Mouse (Mus musculus): ENCODE results near the gene Crcp.

Crcp gene

DNA sequence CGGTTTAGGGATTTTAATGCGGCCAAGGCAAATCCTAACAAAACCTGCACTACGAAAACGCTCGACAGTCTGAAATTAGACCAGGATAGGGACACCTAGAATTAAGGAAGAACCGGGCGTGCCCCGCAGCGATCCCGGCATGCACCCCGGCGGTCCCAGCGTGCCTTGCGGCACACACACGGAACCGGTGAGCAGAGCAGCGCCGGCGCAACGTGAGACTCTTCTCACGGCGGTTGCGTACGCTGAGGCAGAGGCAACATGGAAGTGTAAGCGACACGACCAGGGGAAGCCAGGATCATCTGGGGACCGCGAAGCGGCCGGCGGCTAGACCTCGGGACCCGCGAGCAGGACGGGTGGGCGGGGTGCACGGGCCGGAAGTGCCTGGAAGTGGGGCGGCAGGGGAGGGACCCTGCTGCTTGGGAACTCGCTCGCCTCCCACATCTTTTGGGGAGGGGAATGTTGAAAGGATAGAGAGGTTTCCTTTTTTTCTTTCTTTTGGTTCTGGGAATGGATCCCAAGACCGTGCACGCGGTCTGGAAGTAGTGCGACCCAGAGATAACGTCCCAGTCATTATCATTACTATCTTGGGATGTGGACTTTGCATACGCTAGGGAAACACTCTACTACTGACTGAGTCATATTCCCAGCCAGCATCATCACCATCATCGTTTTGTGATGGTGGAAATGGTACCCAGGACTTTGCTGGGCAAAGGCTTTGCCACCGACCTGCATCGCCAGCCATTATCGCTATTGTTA is at the start of gene Crcp, which contains the start of gene Asl:
Gene Crcp, plus strand, starts transcription at position 149 of the 756 bp plus-strand sequence.
Gene Asl, minus strand, starts transcription at position 106 of the 756 bp plus-strand sequence.
- DNase-seq = peak; percentile 99

DNA sequence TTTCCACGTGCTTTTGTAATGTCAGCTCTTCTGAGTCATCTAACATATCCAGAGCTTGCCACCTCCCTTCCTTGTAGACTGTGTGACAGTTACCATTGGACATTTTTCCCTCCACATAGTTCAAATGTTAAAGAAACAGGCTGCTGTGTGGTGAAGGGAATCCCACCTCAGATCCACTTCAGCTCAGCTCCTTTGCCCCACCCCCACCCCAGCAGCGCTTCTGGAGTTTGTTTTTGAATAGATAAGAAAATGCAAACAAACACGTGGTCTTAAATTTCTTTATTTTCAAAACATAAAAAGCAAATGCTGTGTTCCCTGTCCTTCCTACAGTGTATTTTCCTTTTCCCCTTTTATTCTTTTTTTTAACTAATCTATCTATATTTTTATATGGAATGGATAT is 48.9 kb upstream of the Crcp start:
- DNase-seq = no peak

DNA sequence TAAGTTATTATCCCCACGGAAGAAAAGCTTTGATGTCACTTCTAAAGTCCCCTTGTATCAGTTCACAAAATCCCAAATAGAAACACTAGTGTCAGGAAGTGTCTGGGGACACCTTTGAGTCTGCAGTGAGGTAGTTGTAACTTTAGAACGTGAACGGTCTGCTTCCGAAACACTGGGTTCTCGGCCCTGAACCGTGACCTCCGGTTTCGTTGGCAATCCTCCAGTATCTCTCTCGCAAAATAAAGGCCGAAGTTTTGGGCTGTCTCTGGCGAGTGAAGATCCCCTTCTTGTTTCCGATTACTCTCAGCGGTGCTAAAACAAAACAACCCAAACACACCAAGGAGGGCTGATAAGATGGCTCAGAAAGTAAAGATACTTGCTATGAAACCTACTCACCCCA is 39.7 kb upstream of the Crcp start:
- DNase-seq = no peak

DNA sequence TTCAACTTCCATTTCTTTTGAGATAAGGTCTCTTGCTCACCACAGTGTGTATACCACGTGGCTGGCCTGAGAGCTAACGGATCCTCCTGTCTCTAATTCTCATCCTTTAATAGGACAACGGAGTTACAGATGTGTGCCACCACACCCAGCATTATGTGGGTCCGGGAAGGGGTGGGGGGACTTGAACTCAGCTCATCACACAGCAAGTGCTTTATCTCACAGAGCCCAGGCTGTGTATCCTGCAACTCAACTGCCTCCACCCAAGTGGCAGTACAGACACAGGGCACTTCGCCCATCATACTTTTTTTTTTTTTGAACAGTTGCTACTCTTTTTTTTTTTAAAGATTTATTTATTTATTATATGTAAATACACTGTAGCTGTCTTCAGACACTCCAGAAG is 37.2 kb upstream of the Crcp start:
- DNase-seq = no peak

DNA sequence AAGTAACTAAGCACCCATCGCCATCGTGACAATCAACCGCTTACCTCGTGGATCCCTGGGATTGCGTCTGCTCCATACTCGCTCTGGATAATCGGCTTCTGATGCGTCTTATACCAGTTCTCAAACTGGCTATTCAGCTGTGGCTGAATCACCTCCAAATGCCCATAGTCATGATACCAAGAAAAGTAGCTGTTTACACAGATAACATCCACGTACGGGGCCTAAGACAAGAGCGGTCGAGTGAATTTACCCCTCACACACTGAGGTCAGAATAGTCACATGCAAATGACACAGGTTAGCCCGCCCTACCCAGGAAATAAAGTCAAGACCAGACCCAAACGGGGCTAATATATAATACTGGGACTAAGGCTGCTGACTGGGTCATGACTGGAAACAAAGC is 35.7 kb upstream of the Crcp start:
- DNase-seq = no peak

DNA sequence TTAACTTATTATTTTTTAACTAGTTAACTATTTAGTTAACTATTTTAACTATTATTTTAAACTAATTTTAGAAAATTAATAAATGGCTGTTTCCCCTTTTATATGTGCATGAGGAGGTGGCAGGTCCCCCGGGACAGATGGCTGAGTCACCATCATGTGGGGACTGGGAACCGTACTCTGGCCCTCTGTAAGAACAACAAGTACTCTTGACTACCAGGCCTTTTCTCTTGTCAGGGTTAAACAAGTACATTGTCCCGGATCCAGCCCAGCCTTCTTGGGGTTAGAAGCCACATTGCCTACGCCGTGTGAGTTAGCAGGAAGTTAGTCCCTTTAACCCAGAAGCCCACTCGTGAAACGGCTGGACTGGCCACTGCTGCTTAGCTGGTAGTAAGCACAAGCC is 34.1 kb upstream of the Crcp start:
- DNase-seq = peak; percentile 93

DNA sequence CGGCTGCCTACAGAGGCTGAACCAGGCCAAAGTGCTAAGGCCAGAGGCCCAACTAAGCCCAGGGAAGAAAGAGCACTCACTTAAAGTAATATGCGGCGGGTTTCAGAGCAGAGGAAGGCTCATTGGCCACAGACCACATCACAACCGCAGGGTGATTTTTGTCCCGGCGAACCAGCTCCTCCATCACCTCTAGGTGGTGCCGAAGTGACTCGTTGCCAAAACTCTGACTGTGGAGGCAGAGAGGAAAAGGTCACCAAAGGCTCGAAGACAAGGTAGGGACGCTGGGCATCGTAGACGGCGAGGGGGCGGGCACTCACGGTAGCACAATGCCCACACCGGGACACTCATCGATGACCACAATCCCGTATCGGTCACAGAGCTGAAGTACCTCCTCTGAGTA is 31.4 kb upstream of the Crcp start:
- no peak for DNase-seq

DNA sequence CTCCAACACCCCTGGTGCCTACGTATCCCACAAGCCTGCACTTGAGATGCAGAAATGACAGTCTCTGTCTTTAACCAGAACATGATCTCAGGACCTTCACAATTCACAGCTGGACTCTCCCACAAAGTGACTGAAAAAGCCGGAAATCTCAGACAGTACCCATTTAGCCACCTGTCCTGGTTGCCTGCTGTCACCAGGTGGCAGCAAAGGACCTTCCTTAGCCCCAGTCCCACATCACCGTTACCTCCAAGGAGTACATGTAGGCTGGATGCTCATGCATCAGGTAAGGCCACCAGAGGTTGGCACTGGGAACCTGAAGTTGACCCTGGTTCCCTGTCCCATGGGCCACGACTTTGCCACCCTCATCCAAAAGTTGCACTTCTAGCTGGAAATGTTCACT is 30.0 kb upstream of the Crcp start:
- peak; percentile 94 for DNase-seq

DNA sequence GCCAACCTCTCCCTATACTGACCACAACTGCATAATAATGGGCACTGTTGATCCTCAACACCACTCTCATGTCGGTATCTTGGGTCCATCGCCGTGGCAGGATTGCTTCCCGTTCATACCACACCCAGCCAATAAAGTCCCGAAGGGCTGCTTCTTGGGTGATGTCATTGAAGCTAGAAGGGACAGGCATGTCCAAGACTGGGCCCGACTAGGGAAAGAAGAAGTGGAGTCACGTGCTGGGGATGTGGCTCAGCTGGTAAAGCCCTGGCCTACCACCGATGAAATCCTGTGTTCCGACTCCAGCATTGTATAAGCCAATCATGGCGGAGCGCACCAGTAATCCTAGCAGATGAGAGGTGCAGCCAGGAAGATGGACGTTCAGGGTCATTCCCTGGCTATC is 28.4 kb upstream of the Crcp start:
- DNase-seq = peak; percentile 98

DNA sequence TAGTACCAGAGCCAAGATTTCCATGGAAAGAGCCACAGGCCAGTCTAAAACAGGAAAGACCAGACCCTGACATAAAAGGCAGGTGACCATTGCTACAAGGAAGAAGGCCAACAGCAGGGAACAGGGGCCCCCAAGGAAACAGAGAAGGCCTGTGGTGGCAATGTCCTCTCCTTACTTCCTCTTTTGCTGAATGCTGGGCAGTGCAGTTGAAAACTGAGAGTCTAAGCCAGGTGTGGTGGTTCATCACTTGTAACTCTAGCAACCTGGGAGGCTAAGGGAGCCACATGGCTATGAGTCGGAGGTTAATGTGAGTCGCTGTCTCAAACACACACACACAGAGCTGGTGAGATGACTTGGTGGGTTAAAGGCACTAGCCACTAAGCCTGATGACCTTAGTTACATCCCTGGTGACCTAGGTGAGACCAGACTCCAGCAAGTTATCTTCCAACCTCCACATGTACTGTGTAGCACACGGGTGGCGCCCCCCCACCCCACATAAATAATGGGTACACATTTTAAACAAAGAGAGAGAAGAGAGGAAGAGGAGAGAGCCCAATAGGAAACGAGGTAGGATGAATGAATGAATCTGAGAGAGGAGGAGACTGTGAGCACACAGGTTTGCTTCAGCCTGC is 27.6 kb upstream of the Crcp start:
- DNase-seq = peak; percentile 93

DNA sequence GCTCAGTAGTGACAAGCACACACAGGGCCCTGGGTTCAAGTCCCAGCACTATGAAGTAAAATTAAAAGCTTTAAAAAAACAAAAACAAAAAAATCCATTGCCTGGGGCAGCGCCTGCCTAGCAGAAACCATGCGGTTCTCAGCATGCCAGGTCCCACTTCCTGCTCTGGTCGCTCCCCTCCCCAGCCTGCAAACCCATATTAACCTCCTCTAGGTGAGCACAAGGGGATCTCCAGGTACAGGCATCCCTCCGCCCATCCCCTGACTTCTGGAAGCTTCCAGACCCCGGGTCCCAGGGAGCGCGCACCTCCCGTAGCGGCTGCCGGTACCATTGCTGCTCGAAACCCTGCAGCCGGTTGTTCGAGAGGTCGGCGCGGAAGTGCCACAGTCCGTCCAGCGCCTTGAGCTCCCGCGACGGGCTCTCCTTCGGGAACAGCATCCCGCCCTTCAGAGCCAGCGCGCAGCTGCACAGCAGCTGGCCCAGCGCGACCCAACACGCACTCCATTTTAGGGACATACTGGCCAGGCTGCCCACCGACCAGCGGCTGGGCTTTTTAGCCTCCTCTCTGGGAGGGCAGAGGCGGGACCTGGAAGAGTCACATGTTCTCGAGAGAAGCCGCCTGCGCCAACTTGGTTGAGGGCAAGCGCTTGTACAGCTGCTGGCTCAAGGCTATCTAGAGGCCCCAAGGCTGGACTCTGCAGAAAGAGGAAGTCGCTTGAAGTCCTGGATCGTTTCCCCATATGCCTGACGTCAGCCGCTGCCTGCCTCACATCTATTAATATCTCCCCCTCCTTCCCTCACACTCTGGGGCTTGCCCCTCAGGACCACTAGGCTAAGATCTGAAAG is 26.6 kb upstream of the Crcp start, which contains the start of gene Gusb:
Gene Gusb, minus strand, starts transcription at position 749 of the 846 bp plus-strand sequence.
- DNase-seq = peak; percentile 99

DNA sequence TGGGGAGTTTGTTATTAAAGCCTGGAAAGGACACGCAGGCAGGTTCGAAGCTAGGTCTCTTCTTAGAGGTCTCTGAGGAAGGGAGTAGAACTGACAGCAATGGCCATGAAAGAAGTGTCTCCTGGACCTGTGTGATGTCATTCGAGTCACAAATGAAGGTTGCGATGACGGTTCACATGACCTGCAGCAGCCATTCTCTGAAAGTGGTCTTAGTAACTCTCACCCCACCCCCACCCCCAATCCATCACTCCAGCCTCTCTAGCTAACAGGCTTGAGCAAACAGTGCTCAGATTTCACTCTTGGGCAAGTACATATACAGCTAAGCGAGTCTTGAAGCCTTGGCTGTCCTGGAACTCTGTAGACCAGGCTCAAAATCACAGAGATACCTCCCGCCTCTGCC is 25.9 kb upstream of the Crcp start:
- DNase-seq = no peak

DNA sequence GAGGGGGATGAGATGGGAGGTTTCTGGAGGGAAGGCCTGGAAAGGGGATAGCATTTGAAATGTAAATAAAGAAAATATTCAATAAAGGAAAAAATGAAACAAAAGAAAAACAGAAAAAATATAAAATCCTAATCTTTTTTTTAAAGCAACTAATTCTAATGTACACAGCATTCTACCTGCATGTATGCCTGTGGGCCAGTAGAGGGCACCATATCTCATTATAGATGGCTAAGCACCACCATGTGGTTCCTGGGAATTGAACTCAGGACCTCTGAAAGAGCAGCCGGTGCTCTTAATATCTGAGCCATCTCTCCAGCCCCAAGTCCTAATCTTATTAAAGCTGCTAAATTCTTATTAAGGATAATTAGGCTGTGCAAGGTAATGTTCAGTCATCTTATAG is 21.7 kb upstream of the Crcp start:
- no peak for DNase-seq

DNA sequence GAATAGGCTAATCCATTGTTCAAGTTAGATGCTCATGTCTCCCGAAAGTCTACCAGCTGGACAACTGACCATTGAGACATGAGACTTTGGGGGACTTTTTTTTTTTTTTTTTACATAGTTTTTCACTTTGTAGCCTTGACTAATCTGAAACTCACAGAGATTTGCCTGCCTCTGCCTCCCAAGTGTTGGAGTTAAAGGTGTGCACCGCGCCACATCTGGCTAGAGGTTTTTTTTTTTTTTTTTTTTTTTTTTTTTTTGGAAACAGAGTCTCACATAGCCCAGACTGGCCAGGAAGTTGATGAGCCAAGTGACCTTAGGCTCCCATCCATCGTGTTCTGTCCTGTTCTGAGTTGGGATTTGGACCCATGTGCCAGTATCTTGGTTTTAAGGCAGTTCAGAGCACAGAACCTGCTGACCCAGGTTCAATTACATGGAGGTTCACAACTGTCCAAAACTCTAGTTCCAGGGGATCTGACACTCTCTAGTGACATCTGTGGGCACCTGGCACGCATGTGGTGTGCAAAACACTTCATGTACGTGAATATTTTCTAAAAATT is 21.0 kb upstream of the Crcp start:
- DNase-seq = no peak

DNA sequence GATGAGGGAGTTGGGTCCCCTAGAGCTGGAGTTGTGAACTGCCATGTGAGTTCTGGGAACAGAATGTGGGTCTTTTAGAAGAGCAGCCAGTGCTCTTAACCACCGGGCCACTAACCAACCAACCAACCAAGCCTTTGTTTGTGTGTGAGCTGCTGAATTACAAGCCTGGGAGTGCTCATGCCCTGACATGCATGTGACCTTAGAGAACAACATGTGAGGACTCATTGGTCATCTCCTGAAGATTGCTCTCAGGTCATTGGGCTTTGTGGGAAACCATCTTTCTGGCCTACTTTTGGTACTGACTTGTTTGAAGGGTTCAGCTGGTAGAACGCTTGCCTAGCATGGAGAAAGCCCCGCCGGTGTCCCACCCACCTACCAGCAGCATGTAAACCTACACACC is 19.3 kb upstream of the Crcp start:
- no peak for DNase-seq

DNA sequence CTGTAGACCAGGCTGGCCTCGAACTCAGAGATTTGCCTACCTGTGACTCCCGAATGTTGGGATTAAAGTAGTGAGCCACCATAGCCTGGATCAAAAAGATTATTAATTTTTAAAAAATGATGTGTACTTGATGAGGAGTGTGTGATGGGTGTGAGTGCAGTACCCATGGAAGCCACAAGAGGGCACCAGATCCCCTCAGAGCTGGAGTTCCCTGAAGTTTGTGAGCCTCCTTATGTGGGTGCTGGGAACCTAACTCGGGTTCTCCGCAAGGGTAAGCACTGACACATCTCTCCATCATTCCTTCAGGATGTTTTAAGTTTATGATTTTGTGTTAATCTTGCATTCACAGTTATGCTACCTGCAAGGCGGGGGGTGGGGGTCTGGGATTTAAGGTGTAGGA is 18.1 kb upstream of the Crcp start:
- DNase-seq = no peak

DNA sequence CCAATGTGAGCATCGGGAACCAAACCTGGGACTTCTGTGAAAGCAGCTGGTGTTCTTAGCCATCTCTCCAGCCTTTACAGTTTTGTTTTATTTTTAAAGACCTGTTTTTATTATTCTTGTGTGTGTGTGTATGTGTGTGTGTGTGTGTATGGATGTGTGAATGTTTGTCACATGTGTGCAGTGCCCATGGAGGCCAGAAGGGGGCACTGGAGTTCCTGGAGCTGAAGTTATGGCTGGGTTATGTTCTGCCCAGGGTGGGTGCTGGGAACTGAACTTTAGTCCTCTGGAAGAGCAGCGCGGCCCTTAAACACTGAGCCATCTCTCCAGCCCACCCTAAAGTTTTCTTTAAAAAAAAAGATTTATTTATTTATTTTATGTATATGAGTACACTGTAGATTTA is 14.0 kb upstream of the Crcp start:
- DNase-seq = no peak

DNA sequence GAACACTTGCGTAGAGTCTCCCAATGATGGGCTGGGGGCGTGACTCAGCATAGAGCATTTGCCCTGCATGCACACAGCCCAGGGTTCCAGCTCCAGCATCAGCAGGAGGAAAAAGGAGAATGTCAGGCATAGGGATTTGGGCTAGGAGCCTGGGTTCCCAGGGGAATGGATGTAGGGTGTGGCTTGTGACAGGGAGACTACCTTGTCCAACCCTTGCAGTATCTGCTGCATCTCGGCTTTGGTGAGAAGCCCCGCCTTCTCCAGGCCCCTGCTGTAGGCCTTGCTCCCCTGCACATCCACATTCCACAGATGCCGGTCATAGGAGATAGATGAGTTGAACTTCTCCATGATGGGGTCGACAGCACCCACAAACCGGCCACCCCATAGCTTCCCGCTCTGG is 9.6 kb upstream of the Crcp start:
- no peak for DNase-seq

DNA sequence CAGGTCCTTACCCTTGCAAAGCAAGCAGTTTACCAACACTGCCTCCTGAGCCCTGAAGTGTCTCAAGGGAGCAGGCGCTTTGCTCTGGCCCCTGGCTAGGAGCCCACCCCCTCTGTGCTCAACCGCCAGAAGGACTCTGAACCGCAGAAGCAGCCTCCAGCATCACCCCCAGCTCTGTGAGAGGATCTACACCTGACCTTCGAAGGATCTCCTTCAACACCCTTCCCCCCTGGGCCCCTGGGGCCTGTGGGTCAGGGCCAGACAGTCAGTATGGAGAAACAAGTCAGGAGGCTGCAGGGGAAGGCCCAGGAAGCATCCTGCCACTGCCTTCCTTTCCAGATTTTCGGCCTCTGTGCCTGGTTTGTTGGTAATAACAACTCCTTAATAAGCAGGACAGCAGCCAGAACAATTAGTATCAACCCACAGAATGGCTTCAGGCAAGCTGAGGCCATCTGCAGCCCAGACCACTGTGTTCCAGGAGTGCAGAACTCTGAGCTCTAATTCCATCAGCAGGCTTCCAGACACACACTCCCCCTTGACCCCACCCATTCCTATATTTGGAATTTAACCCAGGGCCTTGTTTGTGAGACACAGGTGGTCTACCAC is 7.6 kb upstream of the Crcp start:
- no peak for DNase-seq

DNA sequence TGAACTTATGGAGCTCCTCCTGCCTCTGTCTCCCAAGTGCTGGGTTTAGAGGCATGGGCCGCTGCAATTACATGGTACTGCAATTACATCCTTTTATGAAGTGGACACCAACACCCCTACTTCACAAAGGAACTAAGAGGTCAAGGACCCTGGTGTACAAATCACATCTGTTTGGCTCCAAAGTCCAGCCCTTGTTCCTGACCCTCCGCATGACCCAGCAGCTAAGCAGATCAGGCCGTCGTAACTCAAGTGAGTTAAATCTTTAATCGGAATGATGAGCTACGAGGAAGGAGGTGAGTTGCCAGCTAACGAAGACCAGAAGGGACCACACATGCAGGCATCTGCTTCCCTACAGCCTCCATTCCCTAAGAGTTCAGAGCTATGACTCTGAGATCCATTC is 6.7 kb upstream of the Crcp start:
- no peak for DNase-seq

DNA sequence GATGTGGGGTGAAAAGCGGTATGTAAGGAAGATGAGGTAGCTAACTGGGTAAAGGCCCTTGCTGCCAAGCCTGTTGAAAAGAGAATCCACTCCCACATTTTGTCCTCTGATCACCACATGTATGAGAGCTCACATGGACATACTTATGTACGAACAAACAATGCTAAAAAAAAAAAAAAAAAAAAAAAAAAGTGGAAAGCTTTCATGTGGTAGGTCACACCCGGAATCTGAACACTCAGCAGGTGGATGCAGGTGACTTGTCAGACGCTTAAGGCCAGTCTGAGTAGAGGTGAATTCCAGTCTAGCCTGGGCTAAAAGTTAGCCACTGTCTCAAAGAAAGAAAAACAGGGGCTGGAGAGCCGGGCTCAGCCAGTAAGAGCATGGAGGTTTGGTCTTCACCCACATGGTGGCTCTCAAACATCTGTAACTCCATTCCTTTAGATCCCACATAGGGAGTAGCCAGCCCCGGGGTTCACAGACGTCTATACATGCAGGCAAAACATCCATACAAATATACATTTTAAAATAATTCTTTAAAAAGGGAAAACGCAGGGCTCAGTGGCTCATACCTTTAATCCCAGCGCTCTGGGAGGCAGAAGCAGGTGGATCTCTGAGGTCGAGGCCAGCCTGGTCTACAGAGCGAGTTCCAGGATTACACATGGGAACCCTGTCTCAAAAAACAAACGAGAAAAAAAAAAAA is 5.9 kb upstream of the Crcp start:
- DNase-seq = no peak

Measured in heart, adult 11 months (tissue).